Mouse (Mus musculus) kidney, postnatal 14 days (tissue): ENCODE data around the gene Olfr1251.
"Not testable (repeated sequence)": the region's sequence is repeated elsewhere in the genome, so short reads cannot be mapped to it uniquely, and the experiment has no call there.

Source experiments
- DNase-seq: peaks from one replicate; pipeline ENCODE4 v3.0.0; 2022; ENCODE audit warnings: mixed read lengths

Gene Olfr1251

DNA sequence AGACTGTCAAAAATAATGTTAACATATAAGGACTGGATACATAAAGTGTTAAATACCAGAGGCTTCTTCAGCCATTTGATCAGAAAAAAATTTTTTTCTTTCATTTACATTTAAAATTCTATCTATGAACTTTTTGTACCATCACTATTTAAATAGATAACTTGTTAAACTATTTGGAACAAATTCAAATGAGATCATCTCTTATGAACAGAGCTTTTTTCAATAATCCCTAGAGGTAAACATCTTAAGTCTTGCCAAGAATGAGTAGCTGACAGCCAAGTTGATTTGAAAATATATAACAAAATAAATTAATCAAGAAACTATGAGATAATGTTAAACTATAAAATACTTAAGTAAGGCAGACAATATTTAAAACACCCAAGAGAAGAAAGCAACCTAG, at the start of gene Olfr1251:
Olfr1251 (minus strand) TSS at position 101 of the 400 bp plus-strand sequence.
- DNase-seq = no peak

DNA sequence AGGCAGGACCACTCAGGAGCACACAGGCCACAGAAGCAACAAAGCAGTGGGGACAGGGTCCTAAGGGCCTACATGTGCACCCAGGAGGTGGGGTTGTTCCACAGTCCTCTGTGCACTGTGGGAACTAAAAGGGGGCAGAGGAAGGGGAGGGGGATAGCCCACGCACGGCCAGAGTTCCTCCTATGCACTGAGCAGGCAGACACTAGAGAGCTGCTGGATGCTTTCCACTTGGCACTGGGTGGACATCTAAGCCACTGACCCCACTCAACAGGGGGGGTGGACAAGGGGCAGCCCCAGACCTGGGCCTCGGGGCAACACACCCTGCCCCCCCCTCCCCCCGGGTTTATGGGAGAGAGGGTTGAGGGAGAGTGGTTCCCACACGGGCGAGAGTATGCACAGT, 20.2 kb upstream of the Olfr1251 start:
- no peak for DNase-seq

DNA sequence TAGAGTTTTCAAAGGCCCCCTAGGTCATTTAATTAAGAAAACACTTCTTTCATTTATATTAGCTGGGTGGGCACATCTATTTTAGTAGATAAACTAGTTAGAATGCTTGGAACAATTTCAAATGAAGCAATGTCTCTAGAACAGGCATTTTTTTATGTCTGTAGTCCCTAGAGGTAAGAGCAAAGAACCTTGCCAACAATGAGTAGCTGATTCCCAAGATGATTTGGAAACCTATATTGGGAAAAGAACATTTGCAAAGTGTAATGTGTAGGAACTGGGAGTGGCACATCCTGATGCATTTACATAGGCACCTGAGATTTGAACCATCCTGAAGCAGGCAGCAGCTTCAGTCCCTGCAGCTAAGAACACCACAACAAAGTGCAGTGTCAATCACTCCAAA, 10.4 kb downstream of the Olfr1251 start, which contains the start of gene Olfr1250:
Olfr1250 (minus strand) TSS at position 101 of the 400 bp plus-strand sequence.
- DNase-seq = no peak

- DNase-seq = no peak
Measured at GRCm38 (mm10) chr2:89634883-89635282, 36.9 kb downstream of the Olfr1251 start, which contains the start of gene Olfr1249. Olfr1249 (minus strand) TSS chr2:89634983.

GRCm38 (mm10) chr2:89618145-89618544, 53.6 kb downstream of the Olfr1251 start, which contains the start of gene Olfr1248:
Olfr1248 (minus strand) TSS chr2:89618245.
- not testable (repeated sequence) for DNase-seq
